Mouse (Mus musculus) gastrocnemius, postnatal 4 days (tissue): ENCODE data around the gene Rhobtb1. TPM values are rescaled to one million over a fixed set of nuclear protein-coding genes. Genes with fewer than 3 reads are reported as not detected.

Experiments
- DNase-seq, 2 experiments: peaks; one replicate each; pipeline ENCODE4 v3.0.0; 2021 to 2022; ENCODE audit warnings: low spot score in 2 of 2, mixed read lengths in 2 of 2
- total RNA-seq, 2 experiments: library from RNA; stranded (reverse); gene quantifications; 2 replicates each; pipeline ENCODE4 v1.2.3; 2021

Rhobtb1 gene
- total RNA-seq, 2 experiments from 2014 or later = 23.3 to 25.9 TPM

GRCm38 (mm10) chr10:69268061-69268643 is 116.9 kb downstream of the Rhobtb1 start:
- no peak for DNase-seq

DNA sequence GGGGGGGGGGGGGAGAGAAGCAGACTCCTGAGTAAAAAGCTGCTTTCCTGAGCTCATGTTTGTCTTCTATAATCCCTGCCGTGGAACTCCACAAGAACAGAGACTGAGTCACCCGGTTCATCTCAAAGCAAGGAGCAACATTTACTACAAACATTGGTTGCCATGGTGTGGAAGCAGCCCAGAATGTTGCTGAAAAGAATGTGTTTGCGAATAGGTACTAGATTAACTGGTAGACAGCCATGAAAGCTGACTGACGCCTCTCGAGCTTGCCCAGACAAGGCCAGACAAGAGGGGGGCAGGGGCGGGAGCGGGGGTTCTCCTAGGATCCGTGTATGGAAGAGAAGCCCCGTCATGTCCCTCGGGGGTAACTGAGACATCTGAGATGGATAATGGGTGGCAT is 120.2 kb downstream of the Rhobtb1 start:
- no peak for DNase-seq

DNA sequence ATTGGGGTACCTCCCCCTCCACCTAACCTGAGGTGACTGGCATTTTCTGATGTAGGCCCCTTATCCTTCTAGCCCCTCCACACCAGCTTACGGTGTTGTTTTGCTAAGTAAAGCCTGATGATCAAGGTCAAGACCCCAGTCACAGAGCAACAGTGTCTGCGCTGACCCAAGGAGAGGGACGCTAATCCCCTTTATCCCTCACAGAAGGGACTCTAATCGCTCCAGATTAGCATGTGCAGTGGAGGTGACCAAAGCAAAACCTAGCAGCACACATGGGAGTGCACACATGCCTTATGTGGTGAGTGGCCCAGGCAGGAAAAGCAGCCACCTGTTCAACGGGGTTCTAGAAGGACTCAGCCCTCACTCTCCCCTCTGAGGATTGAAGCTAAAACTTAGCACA is 123.0 kb downstream of the Rhobtb1 start:
- no peak for DNase-seq

DNA sequence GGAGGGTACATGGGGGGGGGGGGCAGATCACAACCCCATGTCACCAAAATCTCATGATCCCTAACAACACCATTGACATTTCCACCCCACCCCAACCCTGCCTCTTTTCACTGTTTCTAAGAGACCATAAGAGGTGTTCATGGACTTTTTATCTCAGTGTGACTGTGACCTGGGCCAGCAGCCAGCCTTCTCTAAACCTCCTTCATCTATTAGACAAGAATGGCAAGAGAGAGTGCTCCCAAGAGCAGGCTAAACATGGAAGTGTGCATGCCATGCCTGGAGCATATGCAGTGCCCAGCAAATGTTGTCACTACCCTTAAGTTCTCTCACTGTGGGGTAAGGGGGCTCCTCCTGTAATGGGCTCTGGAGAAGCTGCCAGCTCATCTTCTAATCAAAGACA is 123.5 kb downstream of the Rhobtb1 start:
- no peak for DNase-seq

- DNase-seq = no peak
Observed at GRCm38 (mm10) chr10:69275811-69276775, 124.9 kb downstream of the Rhobtb1 start.

DNA sequence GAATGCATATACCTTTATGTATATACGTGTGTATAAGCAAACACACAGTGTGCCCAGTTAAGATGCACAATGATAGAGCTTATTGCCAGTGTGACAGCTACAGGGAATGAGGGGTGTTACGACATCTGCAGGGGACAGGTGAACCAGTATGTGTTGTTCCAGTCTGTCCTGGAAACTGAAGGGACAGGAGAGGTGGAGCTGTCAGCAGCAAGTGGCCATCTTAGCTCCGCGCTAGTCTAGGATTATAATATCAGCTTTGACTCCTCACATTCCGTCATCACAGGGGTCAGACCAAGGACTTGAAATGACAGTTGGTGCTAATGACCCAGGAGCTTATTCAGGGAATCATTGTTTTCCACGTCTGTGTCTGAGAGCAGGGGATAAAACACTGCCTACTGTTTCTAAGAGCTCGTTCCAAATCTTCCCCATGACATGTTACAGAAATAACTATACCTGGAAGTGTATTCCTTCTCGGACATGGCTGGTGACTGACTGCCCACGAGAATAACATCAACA is 125.7 kb downstream of the Rhobtb1 start:
- no peak for DNase-seq

DNA sequence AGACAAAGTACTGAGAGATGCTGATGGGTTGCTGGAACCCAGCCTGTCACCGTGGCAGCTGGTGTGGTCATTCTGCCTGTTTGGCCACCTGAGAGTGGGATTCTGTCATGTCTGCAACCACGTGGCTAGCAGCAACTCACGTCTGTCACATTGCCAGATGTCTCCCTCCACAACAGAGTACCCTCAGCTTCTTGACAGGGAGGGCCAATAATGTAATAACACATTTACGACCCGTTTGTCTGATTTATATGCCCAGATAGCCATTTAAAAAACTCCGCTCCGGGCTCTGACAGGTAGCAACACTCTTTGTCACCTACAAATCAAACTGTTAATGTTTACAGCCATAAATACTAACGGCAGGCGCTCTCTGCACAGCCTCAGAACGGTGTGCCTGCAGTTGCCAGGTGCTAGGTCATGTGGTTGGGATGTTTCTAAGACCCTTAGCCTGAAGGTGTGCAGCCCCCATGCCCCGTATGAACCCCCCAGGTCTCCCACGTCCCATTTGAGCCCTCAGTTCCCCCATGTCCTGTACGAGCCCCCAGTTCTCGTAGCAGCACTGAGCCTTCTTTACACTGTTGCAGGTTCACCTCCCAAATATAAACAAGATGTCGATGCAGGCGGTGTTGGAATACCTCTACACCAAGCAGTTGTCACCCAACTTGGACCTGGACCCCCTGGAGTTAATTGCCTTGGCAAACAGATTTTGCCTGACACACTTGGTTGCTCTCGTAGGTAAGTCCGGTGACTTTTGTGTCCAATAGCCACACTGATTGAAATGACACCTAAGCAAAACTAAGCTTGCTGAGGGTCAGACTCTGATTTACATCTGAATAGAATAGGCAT is 127.8 kb downstream of the Rhobtb1 start:
- no peak for DNase-seq

GRCm38 (mm10) chr10:69279607-69279978 is 128.4 kb downstream of the Rhobtb1 start:
- no peak for DNase-seq

GRCm38 (mm10) chr10:69286939-69287338 is 135.7 kb downstream of the Rhobtb1 start:
- DNase-seq = no peak

DNA sequence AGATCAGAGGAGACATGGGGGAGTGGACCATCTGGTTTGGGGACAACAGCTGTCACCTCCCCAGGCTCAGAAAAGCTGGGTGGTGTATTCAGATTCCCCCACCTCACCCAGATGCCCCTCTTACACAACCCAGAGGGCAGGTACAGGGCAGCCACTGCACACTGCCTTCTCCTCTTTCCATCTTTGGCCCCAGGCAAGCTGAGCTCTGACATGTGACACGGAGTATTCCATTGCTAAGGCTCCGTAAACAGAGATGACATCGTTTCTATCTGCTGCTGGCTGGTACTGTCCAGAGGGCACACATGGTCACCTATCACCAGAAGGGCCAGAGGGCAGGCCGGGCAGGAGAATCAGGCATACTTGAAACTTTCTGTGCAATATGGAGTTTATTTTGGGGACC is 136.9 kb downstream of the Rhobtb1 start:
- no peak for DNase-seq

DNA sequence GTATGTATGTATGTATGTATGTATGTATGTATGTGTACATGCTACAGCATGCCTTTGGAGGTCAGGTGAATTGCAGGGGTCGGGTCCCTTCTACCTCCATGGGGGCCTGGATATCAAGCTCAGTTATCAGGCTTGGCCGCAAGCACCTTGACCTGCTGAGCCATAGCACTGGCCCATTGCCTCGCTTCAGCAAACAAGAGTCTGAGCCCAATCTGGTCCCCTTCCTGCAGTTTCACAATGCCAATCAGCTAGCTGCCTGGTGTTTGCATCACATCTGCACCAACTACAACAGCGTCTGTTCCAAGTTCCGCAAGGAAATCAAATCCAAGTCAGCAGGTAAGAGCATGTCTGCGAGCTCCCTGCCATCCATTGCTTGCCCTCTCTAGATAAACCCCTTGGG is 137.5 kb downstream of the Rhobtb1 start:
- no peak for DNase-seq

GRCm38 (mm10) chr10:69290736-69291135 is 139.5 kb downstream of the Rhobtb1 start:
- no peak for DNase-seq

DNA sequence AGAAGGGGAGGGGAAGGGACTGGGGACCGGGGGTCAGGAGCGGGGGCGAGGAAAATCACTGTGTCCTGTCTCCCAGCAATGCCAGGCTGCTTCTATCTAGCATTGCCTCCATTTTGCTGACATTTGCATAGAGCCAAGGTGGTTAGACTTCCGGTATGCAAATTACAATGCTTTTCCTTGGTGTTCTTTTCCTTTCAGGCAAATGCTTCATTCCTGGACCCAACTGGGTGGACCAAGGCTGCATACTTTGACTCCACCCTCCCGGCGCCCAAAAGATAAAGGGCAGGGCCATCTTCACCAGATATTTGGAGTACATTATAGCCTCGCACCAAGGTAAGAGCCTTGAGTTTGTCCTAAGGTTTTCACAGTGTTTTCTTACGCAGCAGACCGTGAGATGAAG is 144.7 kb downstream of the Rhobtb1 start:
- DNase-seq = no peak

GRCm38 (mm10) chr10:69299985-69300384 is 148.8 kb downstream of the Rhobtb1 start:
- no peak for DNase-seq

GRCm38 (mm10) chr10:69302667-69303066 is 151.4 kb downstream of the Rhobtb1 start:
- no peak for DNase-seq

DNA sequence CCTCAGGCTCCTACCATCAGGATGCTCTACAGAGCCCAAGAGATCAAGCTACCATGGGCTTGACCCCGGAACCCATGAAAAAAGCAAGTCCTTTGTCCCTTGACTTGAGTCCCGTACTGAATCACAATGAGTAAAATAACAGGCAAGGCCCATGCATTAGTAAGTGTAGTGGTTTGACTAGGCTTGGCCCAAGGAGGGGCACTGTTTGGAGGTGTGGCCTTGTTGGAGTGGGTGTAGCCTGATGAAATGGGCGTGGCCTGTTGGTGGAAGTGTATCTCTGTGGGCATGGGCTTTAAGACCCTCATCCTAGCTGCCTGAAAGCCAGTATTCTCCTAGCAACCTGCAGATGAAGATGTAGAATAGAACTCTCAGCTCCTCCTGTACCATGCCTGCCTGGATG is 153.6 kb downstream of the Rhobtb1 start:
- DNase-seq = no peak

- no peak for DNase-seq
Observed at GRCm38 (mm10) chr10:69305600-69305999, 154.4 kb downstream of the Rhobtb1 start.

DNA sequence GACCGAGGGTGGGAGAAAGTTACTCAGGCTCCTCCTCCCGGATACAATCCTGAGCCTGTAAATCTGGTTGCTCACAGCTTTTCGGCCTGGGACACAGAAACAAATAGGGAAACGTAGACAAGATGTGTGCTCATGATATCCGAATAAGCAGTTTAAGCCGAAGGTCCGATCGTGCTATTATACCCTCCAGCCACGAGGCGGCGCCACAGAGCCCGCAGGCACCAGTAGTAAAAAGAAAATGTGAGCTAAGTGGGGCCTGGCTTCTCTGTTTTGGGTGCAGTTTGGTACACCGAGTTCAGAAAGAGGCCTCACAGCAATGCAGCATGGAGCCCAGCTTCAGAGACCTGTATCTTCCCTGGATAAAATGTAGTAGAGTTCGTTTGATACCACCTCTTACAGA is 155.0 kb downstream of the Rhobtb1 start:
- DNase-seq = peak in 1 of 2 experiments; percentile 43

DNA sequence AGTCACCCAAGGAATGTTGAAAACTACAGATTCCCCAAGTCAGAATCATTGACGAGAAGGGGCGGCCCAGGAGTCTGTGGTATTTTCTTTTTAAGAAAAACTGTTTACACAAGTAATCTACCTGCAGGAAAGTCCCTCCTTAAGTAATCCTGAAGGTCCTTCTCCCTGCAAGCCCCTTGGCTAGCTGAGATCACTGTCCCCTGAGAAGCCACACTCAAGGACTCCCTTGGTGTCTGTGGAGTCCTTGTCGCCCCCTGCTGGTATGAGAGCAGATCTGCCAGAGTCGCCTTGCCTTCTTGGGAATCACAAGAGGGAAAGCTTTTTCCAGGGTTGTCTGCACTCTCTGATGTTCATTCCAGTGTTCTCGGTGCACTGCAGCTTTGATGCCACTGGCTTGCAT is 155.8 kb downstream of the Rhobtb1 start:
- DNase-seq = peak in 1 of 2 experiments; percentile 41

DNA sequence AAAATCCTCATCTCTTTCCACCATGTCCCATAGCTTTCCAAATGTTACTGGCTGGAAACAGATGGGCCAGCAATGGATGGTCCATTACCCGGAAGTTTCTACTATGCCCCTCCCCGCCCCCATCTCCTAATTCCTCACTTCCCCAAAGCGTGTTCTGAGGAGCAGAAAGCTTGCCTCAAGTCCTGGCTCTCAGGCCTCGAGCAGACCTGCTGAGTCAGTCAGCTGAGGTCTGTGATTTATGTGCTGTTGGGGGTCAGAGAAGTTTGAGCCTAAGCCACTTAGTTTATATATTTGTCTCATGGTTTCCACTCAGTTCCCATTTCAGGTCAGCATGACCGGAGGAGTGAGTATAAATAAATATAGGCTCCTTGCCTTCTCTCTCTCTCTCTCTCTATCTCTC is 157.9 kb downstream of the Rhobtb1 start:
- DNase-seq = no peak

GRCm38 (mm10) chr10:69311867-69312266 is 160.6 kb downstream of the Rhobtb1 start:
- DNase-seq = no peak
